Mouse (Mus musculus) embryonic facial prominence, embryonic 15.5 days (tissue): ENCODE data around the gene Sec16a. TPM values are rescaled to one million over a fixed set of nuclear protein-coding genes. Genes with fewer than 3 reads are reported as not detected.

ENCODE experiments used
- ATAC-seq: fragments of 200-750 bp; cut with Nextera tagmentation; 2 replicates; pipeline ENCODE4 v1.8.0; 2017; ENCODE audit warnings: low read depth, moderate TSS enrichment; ENCODE audit not compliant: insufficient number of reproducible peaks, low FRiP score, low TSS enrichment
- H3K27ac ChIP-seq: fragments of 300-500 bp; sonication (generic); replicated peaks from 2 replicates; pipeline ENCODE4 v1.5.1; 2015; ENCODE audit warnings: mild to moderate bottlenecking, inconsistent platforms
- H3K27me3 ChIP-seq: fragments of 300-500 bp; sonication (generic); 2 replicates; pipeline ENCODE4 v1.6.1; 2015; ENCODE audit warnings: inconsistent platforms
- H3K36me3 ChIP-seq: fragments of 300-500 bp; sonication (generic); 2 replicates; pipeline ENCODE4 v1.6.1; 2015; ENCODE audit warnings: mild to moderate bottlenecking, inconsistent platforms
- H3K4me1 ChIP-seq: fragments of 300-500 bp; sonication (generic); 2 replicates; pipeline ENCODE4 v1.6.1; 2015; ENCODE audit warnings: inconsistent platforms
- H3K4me2 ChIP-seq: fragments of 300-500 bp; sonication (generic); replicated peaks from 2 replicates; pipeline ENCODE4 v1.6.1; 2015; ENCODE audit warnings: mild to moderate bottlenecking, inconsistent platforms
- H3K4me3 ChIP-seq: fragments of 300-500 bp; sonication (generic); replicated peaks from 2 replicates; pipeline ENCODE4 v1.5.1; 2015; ENCODE audit warnings: mild to moderate bottlenecking, inconsistent platforms
- H3K9ac ChIP-seq: fragments of 300-500 bp; sonication (generic); 2 replicates; pipeline ENCODE4 v1.6.1; 2015; ENCODE audit warnings: inconsistent platforms
- H3K9me3 ChIP-seq: fragments of 300-500 bp; sonication (generic); replicated peaks from 2 replicates; pipeline ENCODE4 v1.6.1; 2016; ENCODE audit warnings: inconsistent platforms
- WGBS: fragments of 180-500 bp; shearing (Covaris S2); methylation state at CpG from one replicate; pipeline ENCODE4 v1.1.7; 2015; 5-methylcytosine and 5-hydroxymethylcytosine counted together
- polyA plus RNA-seq: library from polyadenylated mRNA; unstranded; fragments of >200 nt; fragmentation: Nextera tagmentation; extraction: Ambion mirVana; gene quantifications from 2 replicates; pipeline ENCODE4 v1.2.1, GENCODE M21; 2015

The Sec16a gene
- polyA plus RNA-seq, 1 experiment from 2014 or later: 27.0 TPM

- H3K36me3 ChIP-seq: peaks cover 47% of the 10 kb centered on the region
- ATAC-seq: no peak
- peaks cover 69% of the 10 kb centered on the region for H3K4me1 ChIP-seq
- H3K9ac ChIP-seq: no peak overlapping the region
- H3K4me2 ChIP-seq: no peak overlapping the region
- no peak overlapping the region for H3K4me3 ChIP-seq
- H3K9me3 ChIP-seq: no peaks in the 10 kb centered on the region
- WGBS: 88% methylated on average over 10 of the region's 10 CpGs
- no peaks in the 10 kb centered on the region for H3K27me3 ChIP-seq
- no peak overlapping the region for H3K27ac ChIP-seq
These were observed 39.2 kb upstream of the Sec16a start for GRCm38 (mm10) chr2:26484169-26484568.

GRCm38 (mm10) chr2:26483230-26483869 is 38.3 kb upstream of the Sec16a start:
- Histone ChIP-seq H3K9me3 (no peaks in the 10 kb centered on the region), H3K27ac (0 out of 2 replicates have a peak overlapping the region, but pooled peaks have one; percentile 28), H3K36me3 (peaks cover 55% of the 10 kb centered on the region), H3K4me1 (peaks cover 60% of the 10 kb centered on the region), H3K9ac (no peak overlapping the region), H3K27me3 (no peaks in the 10 kb centered on the region), H3K4me2 (no peak overlapping the region), H3K4me3 (no peak overlapping the region)
- ATAC-seq: no peak
- 55% methylated on average over 13 of the region's 13 CpGs for WGBS

GRCm38 (mm10) chr2:26482824-26483223 is 37.8 kb upstream of the Sec16a start:
- Histone ChIP-seq H3K9ac (no peak overlapping the region), H3K4me1 (peaks cover 55% of the 10 kb centered on the region), H3K4me2 (no peak overlapping the region), H3K27ac (0 out of 2 replicates have a peak overlapping the region, but pooled peaks have one; percentile 28), H3K9me3 (no peaks in the 10 kb centered on the region), H3K4me3 (no peak overlapping the region), H3K27me3 (no peaks in the 10 kb centered on the region), H3K36me3 (peaks cover 61% of the 10 kb centered on the region)
- WGBS: 83% methylated on average over 3 of the region's 3 CpGs
- no peak for ATAC-seq

- peaks cover 46% of the 10 kb centered on the region for H3K4me1 ChIP-seq
- peaks cover 70% of the 10 kb centered on the region for H3K36me3 ChIP-seq
- no peak for ATAC-seq
- no peak overlapping the region for H3K9ac ChIP-seq
- no peak overlapping the region for H3K4me3 ChIP-seq
- H3K4me2 ChIP-seq: no peak overlapping the region
- H3K27ac ChIP-seq: no peak overlapping the region
- WGBS: 75% methylated on average over 10 of the region's 10 CpGs
- no peaks in the 10 kb centered on the region for H3K9me3 ChIP-seq
- no peaks in the 10 kb centered on the region for H3K27me3 ChIP-seq
These were observed 36.9 kb upstream of the Sec16a start for GRCm38 (mm10) chr2:26481724-26482495.

GRCm38 (mm10) chr2:26480911-26481310 is 35.9 kb upstream of the Sec16a start:
- no peak for ATAC-seq
- H3K9me3 ChIP-seq: no peaks in the 10 kb centered on the region
- 90% methylated on average over 12 of the region's 12 CpGs for WGBS
- H3K27me3 ChIP-seq: no peaks in the 10 kb centered on the region
- peaks cover 36% of the 10 kb centered on the region for H3K4me1 ChIP-seq
- H3K4me2 ChIP-seq: no peak overlapping the region
- peaks cover 80% of the 10 kb centered on the region for H3K36me3 ChIP-seq
- no peak overlapping the region for H3K4me3 ChIP-seq
- no peak overlapping the region for H3K9ac ChIP-seq
- H3K27ac ChIP-seq: no peak overlapping the region

- no peak overlapping the region for H3K4me3 ChIP-seq
- ATAC-seq: no peak
- H3K27me3 ChIP-seq: no peaks in the 10 kb centered on the region
- H3K36me3 ChIP-seq: peaks cover 92% of the 10 kb centered on the region
- no peak overlapping the region for H3K9ac ChIP-seq
- H3K4me2 ChIP-seq: no peak overlapping the region
- H3K9me3 ChIP-seq: no peaks in the 10 kb centered on the region
- peaks cover 17% of the 10 kb centered on the region; the same call in 1 of the 2 replicates for H3K4me1 ChIP-seq
- 82% methylated on average over 2 of the region's 2 CpGs for WGBS
- H3K27ac ChIP-seq: no peak overlapping the region
These were observed 33.7 kb upstream of the Sec16a start for GRCm38 (mm10) chr2:26478685-26479205.

GRCm38 (mm10) chr2:26477911-26478310 is 32.9 kb upstream of the Sec16a start:
- no peak overlapping the region for H3K4me2 ChIP-seq
- no peak overlapping the region for H3K9ac ChIP-seq
- WGBS: 95% methylated on average over 7 of the region's 7 CpGs
- H3K27me3 ChIP-seq: no peaks in the 10 kb centered on the region
- peaks cover 9% of the 10 kb centered on the region; the same call in 1 of the 2 replicates for H3K4me1 ChIP-seq
- H3K27ac ChIP-seq: no peak overlapping the region
- no peaks in the 10 kb centered on the region for H3K9me3 ChIP-seq
- H3K4me3 ChIP-seq: no peak overlapping the region
- no peak for ATAC-seq
- peaks cover 92% of the 10 kb centered on the region for H3K36me3 ChIP-seq

GRCm38 (mm10) chr2:26475505-26476430 is 30.8 kb upstream of the Sec16a start:
- H3K4me3 ChIP-seq: no peak overlapping the region
- WGBS: 76% methylated on average over 13 of the region's 13 CpGs
- H3K9me3 ChIP-seq: no peaks in the 10 kb centered on the region
- no peak overlapping the region for H3K4me2 ChIP-seq
- H3K36me3 ChIP-seq: peaks cover 98% of the 10 kb centered on the region
- no peaks in the 10 kb centered on the region for H3K4me1 ChIP-seq
- no peaks in the 10 kb centered on the region for H3K27me3 ChIP-seq
- H3K9ac ChIP-seq: no peak overlapping the region
- peak overlapping the region; percentile 69 for H3K27ac ChIP-seq
- ATAC-seq: no peak

- ATAC-seq: no peak
- no peak overlapping the region for H3K4me3 ChIP-seq
- peak overlapping the region; percentile 69 for H3K27ac ChIP-seq
- no peaks in the 10 kb centered on the region for H3K4me1 ChIP-seq
- 46% methylated on average over 9 of the region's 9 CpGs for WGBS
- no peaks in the 10 kb centered on the region for H3K27me3 ChIP-seq
- peaks cover 98% of the 10 kb centered on the region for H3K36me3 ChIP-seq
- H3K9ac ChIP-seq: no peak overlapping the region
- no peaks in the 10 kb centered on the region for H3K9me3 ChIP-seq
- no peak overlapping the region for H3K4me2 ChIP-seq
These were observed 29.9 kb upstream of the Sec16a start for GRCm38 (mm10) chr2:26474789-26475504.

GRCm38 (mm10) chr2:26472312-26473090 is 27.5 kb upstream of the Sec16a start:
- WGBS: 85% methylated on average over 11 of the region's 11 CpGs
- no peaks in the 10 kb centered on the region for H3K27me3 ChIP-seq
- H3K4me2 ChIP-seq: no peak overlapping the region
- H3K9ac ChIP-seq: no peak overlapping the region
- no peaks in the 10 kb centered on the region for H3K9me3 ChIP-seq
- H3K27ac ChIP-seq: no peak overlapping the region
- H3K36me3 ChIP-seq: peaks cover 97% of the 10 kb centered on the region
- H3K4me1 ChIP-seq: no peaks in the 10 kb centered on the region
- no peak overlapping the region for H3K4me3 ChIP-seq
- ATAC-seq: no peak
